Mouse (Mus musculus): ENCODE measurements around the gene Nup210. TPM values are rescaled to one million over a fixed set of nuclear protein-coding genes. Genes with fewer than 3 reads are reported as not detected.
"Not testable (repeated sequence)": the region's sequence is repeated elsewhere in the genome, so short reads cannot be mapped to it uniquely, and the experiment has no call there.

The Nup210 gene
- total RNA-seq, 4 experiments from 2014 or later, result 3.5 to 14.2 (median 9.0) TPM

- no peak for DNase-seq
Measured at GRCm38 (mm10) chr6:91137343-91137956, 20.8 kb upstream of the Nup210 start.

GRCm38 (mm10) chr6:91130856-91131255 is 14.2 kb upstream of the Nup210 start:
- no peak for DNase-seq

GRCm38 (mm10) chr6:91128996-91129395 is 12.4 kb upstream of the Nup210 start:
- DNase-seq, result no peak

GRCm38 (mm10) chr6:91125228-91125585 is 8.6 kb upstream of the Nup210 start:
- no peak for DNase-seq

GRCm38 (mm10) chr6:91124286-91125227 is 7.9 kb upstream of the Nup210 start:
- no peak for DNase-seq

DNA sequence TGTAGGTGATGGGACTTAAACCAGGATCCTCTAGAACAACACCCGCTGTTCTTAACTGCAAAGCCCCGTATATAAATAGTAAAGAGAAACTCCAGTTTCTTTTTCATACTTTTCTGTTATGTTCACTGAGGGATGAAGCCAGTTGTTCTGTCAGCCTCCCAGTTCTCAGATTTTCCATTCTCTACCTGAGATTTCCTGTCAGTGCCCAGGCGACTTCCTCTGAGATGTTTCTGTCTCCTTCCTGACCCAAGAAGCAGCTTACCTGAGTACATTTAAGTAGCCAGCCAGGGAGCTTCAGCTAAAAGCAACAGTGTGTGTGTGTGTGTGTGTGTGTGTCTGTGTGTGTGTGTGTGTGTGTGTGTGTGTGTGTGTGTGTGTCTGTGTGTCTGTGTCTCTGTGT is 6.8 kb upstream of the Nup210 start:
- no peak for DNase-seq

DNA sequence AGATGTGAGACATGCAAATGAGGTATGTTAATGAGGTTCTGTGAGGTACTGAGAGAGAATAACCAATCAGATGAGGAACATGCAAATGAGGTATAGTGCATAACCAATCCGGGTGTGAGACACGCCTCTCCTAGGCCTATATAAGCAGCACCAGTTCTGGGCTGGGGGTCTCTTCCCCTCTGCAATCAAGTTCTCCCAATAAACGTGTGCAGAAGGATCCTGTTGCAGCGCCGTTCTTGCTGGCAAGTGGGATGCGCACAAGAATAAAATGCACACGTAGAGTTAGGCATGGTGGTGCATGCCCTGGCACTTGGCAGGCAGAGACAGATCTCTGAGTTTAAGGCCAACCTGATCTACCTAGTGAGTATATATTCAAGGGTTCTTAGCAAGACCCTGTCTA is 4.5 kb upstream of the Nup210 start:
- DNase-seq, result not testable (repeated sequence)

DNA sequence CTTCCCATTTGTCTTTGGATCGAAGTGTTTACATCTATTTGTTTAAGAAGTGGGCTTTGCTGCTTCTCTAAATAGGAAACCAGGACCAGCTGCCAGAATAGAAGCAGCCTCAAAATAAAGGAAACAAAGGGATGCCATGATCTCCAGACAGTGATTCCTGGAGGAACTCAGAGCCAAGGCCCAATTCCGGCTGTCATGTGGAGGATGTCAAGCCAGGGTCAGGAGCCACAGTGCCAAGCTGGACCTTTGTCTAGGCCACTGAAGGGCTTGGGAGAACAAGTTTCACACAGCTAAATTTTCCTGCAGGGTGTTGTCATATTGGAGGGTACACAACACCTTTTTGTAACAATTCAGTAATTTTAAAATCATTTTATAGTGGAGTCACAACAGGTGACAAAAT is 3.6 kb upstream of the Nup210 start:
- no peak for DNase-seq

GRCm38 (mm10) chr6:91118526-91118925 is 1.9 kb upstream of the Nup210 start:
- DNase-seq, result no peak

DNA sequence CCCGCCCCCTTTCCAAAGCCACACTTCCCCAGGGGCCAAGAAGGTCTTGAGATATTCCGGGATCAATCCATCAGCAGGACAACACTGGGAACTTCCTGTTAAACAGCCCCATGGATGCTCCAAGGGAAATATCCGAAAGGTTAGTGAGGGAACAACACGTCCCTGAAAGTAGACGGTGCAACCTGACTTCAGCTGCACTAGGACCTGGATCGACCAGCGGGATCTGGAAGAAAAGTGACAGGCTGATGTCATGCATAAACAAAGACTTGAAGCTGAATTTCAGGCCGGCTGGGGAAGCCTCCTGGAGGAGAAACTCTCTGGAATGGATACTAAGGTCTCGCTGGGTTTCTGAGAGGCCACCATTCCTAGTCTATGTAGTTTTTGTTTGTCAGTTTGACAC is 520 bp upstream of the Nup210 start:
- DNase-seq, result no peak

GRCm38 (mm10) chr6:91115863-91116243 is 776 bp downstream of the Nup210 start:
- no peak for DNase-seq

DNA sequence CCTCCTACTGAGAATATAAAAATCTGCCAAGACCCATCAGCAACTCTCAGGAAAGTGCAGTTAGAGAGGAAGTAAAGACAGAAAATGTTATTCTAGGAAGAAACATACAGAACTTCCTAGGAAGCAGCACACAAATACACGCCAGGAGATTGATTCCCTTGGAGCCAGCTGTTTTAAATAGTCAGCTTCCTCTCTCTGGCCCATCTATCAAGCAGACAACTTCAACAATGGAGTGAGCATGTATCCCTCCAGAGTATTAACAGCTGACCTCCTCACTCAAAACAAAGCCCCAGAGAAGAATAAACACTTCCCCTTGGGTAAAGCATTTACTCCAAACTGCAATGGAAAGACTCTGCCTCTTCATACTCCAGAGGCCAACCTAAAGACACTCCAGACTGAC is 1.5 kb downstream of the Nup210 start:
- no peak for DNase-seq

GRCm38 (mm10) chr6:91114716-91115115 is 1.9 kb downstream of the Nup210 start:
- no peak for DNase-seq

- no peak for DNase-seq
Measured at GRCm38 (mm10) chr6:91111954-91112252, 4.7 kb downstream of the Nup210 start.

GRCm38 (mm10) chr6:91111141-91111953 is 5.3 kb downstream of the Nup210 start:
- DNase-seq, result no peak

DNA sequence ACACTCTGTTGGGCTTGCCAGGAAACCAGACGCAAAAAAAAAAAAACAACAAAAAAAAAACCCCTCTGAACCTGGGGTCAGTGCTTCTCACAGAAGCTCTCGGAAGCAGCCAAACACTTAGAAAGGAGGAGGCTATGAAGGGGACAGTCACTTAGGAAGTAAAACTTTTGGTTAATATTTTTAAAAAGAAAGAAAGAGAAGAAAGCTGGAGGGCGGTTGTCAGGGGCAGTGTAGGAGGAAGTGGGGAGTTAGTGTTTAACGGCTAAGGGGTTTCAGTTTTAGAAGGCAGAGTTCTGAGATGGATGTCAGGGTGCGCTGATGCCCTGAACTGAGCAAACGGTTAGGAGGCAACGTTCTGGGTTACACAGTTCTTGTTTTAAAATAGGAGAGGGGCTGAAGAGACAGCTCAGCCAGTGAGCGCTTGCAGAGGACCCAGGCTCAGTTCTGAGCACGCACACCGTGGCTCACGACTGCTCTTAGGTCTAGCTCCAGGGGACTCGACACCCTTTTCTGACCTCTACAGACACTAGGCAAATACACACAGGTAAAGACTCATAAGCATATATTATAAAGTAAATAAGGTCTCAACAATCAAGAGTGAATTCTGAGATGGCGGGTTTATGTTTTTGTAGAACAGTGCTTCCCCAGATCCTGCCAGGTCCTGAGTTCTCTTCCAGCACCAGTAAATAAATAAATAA is 6.2 kb downstream of the Nup210 start:
- no peak for DNase-seq

GRCm38 (mm10) chr6:91109489-91109888 is 7.1 kb downstream of the Nup210 start:
- DNase-seq, result no peak

DNA sequence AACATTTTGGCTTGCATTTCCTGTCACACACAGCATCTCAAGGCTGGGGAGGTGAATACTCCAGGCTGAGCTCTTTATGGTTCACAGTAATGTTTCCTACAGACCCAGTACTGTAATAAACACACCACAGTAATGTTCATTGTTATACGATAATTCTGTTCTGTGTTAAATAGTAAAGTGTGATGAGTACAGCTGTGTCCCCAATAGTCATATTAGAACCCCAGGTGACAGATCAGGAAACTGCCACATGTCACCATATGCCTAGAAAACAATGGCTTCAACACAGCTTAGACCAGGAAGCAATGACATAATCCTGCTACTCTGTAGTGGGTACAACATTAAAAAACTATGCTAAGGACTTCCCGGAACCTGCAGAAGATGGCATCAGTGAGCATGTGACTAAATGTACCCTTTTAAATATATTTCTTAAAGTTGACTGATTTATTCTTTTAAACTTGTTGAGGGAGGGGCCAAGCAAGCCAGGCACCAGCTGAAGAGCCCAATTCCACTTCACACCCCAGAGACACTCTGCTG is 7.6 kb downstream of the Nup210 start:
- no peak for DNase-seq

DNA sequence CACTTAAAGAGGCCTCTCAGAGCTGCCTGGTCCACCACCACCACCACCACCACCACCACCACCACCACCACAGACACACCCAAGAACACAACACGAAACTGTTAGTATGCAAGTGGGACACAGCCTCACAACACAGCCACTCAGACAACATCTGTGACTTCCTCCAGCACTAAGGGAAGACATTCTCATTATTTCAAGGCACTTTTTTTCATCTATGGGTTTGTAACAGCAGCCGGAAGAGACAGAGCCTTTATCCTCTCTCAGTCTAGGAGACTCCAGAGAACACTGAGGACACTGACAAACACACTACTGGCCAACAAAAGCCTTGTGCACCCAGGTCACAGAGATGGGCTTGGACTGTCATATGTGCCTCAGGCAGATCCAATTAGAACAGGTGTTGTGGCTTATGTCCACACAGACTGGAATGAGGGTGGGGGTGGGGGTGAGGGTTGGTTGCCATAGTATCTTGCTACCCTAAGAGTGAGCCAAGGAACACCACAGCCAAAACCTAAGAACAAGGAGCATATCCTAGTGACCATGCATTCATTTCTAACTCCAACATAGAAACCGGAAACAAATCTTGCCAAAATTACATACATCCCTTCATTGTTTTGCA is 8.2 kb downstream of the Nup210 start:
- DNase-seq, result no peak

DNA sequence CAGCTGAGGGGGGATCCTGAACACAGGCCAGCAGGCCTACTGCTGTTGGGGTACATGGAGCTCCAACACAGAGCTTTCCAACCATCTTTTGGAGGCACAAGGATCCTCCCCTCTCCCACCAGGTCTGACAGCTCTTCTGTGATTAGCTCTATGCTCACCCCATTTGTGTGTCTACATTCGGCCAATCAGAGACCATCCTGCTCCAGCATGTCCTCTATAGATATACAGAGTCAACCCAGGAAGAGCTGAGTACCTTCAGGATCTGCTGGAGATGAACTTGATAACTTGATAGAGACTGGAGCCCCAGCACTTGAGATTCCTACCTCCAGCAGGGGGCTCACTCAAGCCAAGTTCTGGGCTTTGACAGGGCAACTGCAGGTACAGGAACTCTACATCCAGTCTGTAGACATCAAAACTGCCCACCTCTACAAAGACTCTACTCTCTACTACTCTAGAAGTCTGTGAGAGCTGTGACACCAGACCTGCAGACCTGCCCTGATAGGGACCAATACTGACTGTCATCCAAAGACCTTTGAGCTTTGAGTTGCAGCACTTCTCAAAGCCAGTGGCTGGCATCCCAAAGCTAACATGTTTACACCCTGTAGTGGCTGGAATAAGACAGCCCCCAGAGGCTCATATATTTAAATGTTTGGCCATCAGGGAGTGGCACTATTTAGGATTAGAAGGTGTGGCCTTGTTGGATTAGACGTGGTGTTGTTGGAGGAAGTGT is 11.1 kb downstream of the Nup210 start:
- no peak for DNase-seq

- no peak for DNase-seq
Measured at GRCm38 (mm10) chr6:91104765-91105399, 11.7 kb downstream of the Nup210 start.
